Mouse (Mus musculus) C2C12 (cell line): Measurements from ENCODE around the gene Nfib. TPM values are rescaled to one million over a fixed set of nuclear protein-coding genes. Genes with fewer than 3 reads are reported as not detected.

ENCODE experiments used
- H3K27me3 ChIP-seq: one replicate; pipeline ENCODE4 v1.6.1; 2011; ENCODE audit not compliant: control insufficient read depth, insufficient read depth, insufficient read length
- H3K36me3 ChIP-seq: one replicate; pipeline ENCODE4 v1.6.1; 2011; ENCODE audit not compliant: control insufficient read depth, insufficient read depth
- H3K4me3 ChIP-seq: one replicate; pipeline ENCODE4 v1.5.1; 2011; ENCODE audit warnings: mild to moderate bottlenecking, control low read depth; ENCODE audit not compliant: poor library complexity, insufficient read depth, severe bottlenecking
- H3K79me2 ChIP-seq: one replicate; pipeline ENCODE4 v1.6.1; 2011; ENCODE audit not compliant: control insufficient read depth, insufficient read depth
- H3K79me3 ChIP-seq: one replicate; pipeline ENCODE4 v1.6.1; 2011; ENCODE audit warnings: low read depth, control low read depth
- H3ac ChIP-seq: one replicate; pipeline ENCODE3; 2011; ENCODE audit warnings: low read depth; ENCODE audit not compliant: control insufficient read depth, insufficient read length
- CEBPB ChIP-seq: IDR thresholded peaks from one replicate; pipeline ENCODE4 v1.6.1; 2011; ENCODE audit warnings: low read depth, mild to moderate bottlenecking, control low read depth, moderate library complexity
- CTCF ChIP-seq: IDR thresholded peaks from one replicate; pipeline ENCODE4 v1.5.1; 2011; ENCODE audit not compliant: control insufficient read depth, insufficient read depth, insufficient read length
- FOSL1 ChIP-seq: IDR thresholded peaks from one replicate; pipeline ENCODE4 v1.8.0; 2011; ENCODE audit warnings: mild to moderate bottlenecking, low read length; ENCODE audit not compliant: poor library complexity, insufficient read depth, severe bottlenecking
- MAX ChIP-seq: IDR thresholded peaks from one replicate; pipeline ENCODE4 v1.6.1; 2011; ENCODE audit warnings: mild to moderate bottlenecking, control low read depth
- MYOD1 ChIP-seq: IDR thresholded peaks from one replicate; pipeline ENCODE4 v1.6.1; 2011; ENCODE audit warnings: low read depth; ENCODE audit not compliant: control insufficient read depth, insufficient read length
- MYOG ChIP-seq: IDR thresholded peaks from one replicate; pipeline ENCODE4 v1.6.1; 2011; ENCODE audit not compliant: control insufficient read depth, insufficient read length; ENCODE audit errors: extremely low read depth
- USF1 ChIP-seq: IDR thresholded peaks from one replicate; pipeline ENCODE4 v1.6.1; 2011; ENCODE audit warnings: low read depth, mild to moderate bottlenecking, control low read depth, moderate library complexity
- polyA plus RNA-seq: library from polyadenylated mRNA; unstranded; fragments of >200 nt; fragmentation: generic; extraction: Trizol; gene quantifications from one replicate; pipeline ENCODE4 v1.2.1, GENCODE M21; 2012; ENCODE audit warnings: missing spikeins

Gene Nfib
- polyA plus RNA-seq, 1 experiment, result 5.1 TPM

- peaks cover 99% of the 10 kb centered on the region for H3K79me2 ChIP-seq
- peaks cover 41% of the 10 kb centered on the region for H3K36me3 ChIP-seq
- no peak overlapping the region for H3ac ChIP-seq
- TF ChIP-seq CEBPB (no peak), MAX (no peak), MYOD1 (no peak), USF1 (no peak), FOSL1 (no peak), CTCF (no peak), MYOG (no peak)
- H3K27me3 ChIP-seq, result no peaks in the 10 kb centered on the region
- H3K79me3 ChIP-seq, result peaks cover 67% of the 10 kb centered on the region
- no peak overlapping the region for H3K4me3 ChIP-seq
These were observed 211.7 kb downstream of the Nfib start for GRCm38 (mm10) chr4:82493865-82494264.

DNA sequence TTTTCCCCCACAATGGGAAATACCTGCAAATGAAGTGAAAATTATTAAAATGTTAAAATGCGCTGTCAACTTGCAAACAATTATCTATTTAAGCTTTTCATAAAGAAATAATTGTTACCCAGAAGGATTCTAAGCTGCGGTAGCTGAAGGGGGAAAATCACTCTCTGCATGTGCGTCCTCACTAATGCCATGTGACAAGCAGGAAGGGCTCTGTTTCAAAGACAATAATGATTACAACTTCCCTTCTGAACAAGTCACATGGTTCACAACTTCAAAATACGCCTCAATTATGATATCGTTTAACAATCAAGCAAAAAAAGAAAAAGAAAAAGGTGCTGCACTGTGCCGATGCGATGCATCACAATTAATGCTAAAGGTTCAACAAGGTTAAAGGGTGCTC, 212.2 kb downstream of the Nfib start:
- Histone ChIP-seq H3ac (no peak overlapping the region), H3K4me3 (no peak overlapping the region), H3K36me3 (peaks cover 38% of the 10 kb centered on the region), H3K79me2 (peaks cover 99% of the 10 kb centered on the region), H3K79me3 (peaks cover 69% of the 10 kb centered on the region), H3K27me3 (no peaks in the 10 kb centered on the region)
- no peak for TF ChIP-seq CEBPB

GRCm38 (mm10) chr4:82492737-82493136, 212.8 kb downstream of the Nfib start:
- H3K79me3 ChIP-seq, result peaks cover 68% of the 10 kb centered on the region
- H3K36me3 ChIP-seq, result peaks cover 31% of the 10 kb centered on the region
- no peak overlapping the region for H3ac ChIP-seq
- no peak overlapping the region for H3K4me3 ChIP-seq
- TF ChIP-seq CEBPB (no peak), USF1 (no peak), MYOG (no peak), MYOD1 (no peak), FOSL1 (no peak), CTCF (no peak), MAX (no peak)
- H3K79me2 ChIP-seq, result peaks cover 99% of the 10 kb centered on the region
- H3K27me3 ChIP-seq, result no peaks in the 10 kb centered on the region

DNA sequence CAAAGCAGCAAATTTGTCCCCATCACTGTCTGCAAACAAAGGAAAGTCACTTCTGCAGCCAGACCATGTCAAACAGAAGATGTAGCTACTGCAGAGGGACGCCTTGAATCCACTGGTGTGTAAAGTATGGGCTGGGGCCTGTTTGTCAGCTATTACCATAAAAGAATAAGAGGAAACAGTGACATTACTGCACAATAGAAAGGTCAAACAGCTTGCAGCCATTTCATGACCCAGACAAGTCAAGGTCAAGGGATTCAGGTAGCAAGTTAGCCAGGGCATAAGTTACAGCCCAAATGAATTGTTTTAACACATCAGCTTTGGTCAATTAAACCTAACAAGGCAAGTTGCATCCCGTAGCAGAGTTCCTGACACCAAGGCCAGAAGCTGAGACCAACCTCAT, 215.6 kb downstream of the Nfib start:
- H3ac ChIP-seq, result no peak overlapping the region
- peaks cover 98% of the 10 kb centered on the region for H3K79me2 ChIP-seq
- H3K4me3 ChIP-seq, result no peak overlapping the region
- H3K79me3 ChIP-seq, result peaks cover 66% of the 10 kb centered on the region
- H3K27me3 ChIP-seq, result no peaks in the 10 kb centered on the region
- TF ChIP-seq CTCF (no peak), CEBPB (no peak), MYOG (no peak), USF1 (no peak), FOSL1 (no peak), MYOD1 (no peak), MAX (no peak)
- H3K36me3 ChIP-seq, result peaks cover 6% of the 10 kb centered on the region

GRCm38 (mm10) chr4:82485910-82486309, 219.6 kb downstream of the Nfib start:
- no peaks in the 10 kb centered on the region for H3K36me3 ChIP-seq
- H3ac ChIP-seq, result no peak overlapping the region
- TF ChIP-seq MYOD1, result no peak
- TF ChIP-seq MAX, result no peak
- TF ChIP-seq MYOG, result no peak
- TF ChIP-seq CEBPB, result no peak
- TF ChIP-seq CTCF, result no peak
- peaks cover 65% of the 10 kb centered on the region for H3K79me3 ChIP-seq
- no peaks in the 10 kb centered on the region for H3K27me3 ChIP-seq
- H3K4me3 ChIP-seq, result no peak overlapping the region
- peaks cover 96% of the 10 kb centered on the region for H3K79me2 ChIP-seq

- TF ChIP-seq FOSL1, result no peak
- no peak for TF ChIP-seq CTCF
- TF ChIP-seq MYOG, result no peak
- TF ChIP-seq CEBPB, result no peak
- TF ChIP-seq MYOD1, result no peak
- TF ChIP-seq MAX, result no peak
- no peak for TF ChIP-seq USF1
- Histone ChIP-seq H3K79me2 (peaks cover 97% of the 10 kb centered on the region), H3K4me3 (no peak overlapping the region), H3K79me3 (peaks cover 68% of the 10 kb centered on the region), H3K27me3 (no peaks in the 10 kb centered on the region), H3ac (no peak overlapping the region), H3K36me3 (no peaks in the 10 kb centered on the region)
These were observed 221.7 kb downstream of the Nfib start for GRCm38 (mm10) chr4:82483871-82484270.

- H3K79me3 ChIP-seq, result peaks cover 66% of the 10 kb centered on the region
- H3K4me3 ChIP-seq, result no peak overlapping the region
- no peak for TF ChIP-seq USF1
- TF ChIP-seq MYOD1, result no peak
- TF ChIP-seq CTCF, result no peak
- TF ChIP-seq MYOG, result no peak
- TF ChIP-seq CEBPB, result no peak
- TF ChIP-seq FOSL1, result no peak
- no peak for TF ChIP-seq MAX
- H3K79me2 ChIP-seq, result peaks cover 97% of the 10 kb centered on the region
- H3K27me3 ChIP-seq, result no peaks in the 10 kb centered on the region
- H3K36me3 ChIP-seq, result no peaks in the 10 kb centered on the region
- no peak overlapping the region for H3ac ChIP-seq
These were observed 222.3 kb downstream of the Nfib start for GRCm38 (mm10) chr4:82483298-82483697.
